Mouse (Mus musculus) limb, embryonic 14.5 days (tissue): ENCODE data around the gene Hist1h2bf. TPM values are rescaled to one million over a fixed set of nuclear protein-coding genes. Genes with fewer than 3 reads are reported as not detected.
"Not testable (repeated sequence)": the region's sequence is repeated elsewhere in the genome, so short reads cannot be mapped to it uniquely, and the experiment has no call there.

Source experiments
- ATAC-seq: fragments of 200-750 bp; cut with Nextera tagmentation; 2 replicates; pipeline ENCODE4 v1.8.0; 2017; ENCODE audit warnings: low read depth, moderate number of reproducible peaks, moderate TSS enrichment; ENCODE audit not compliant: low FRiP score
- DNase-seq: peaks from one replicate; pipeline ENCODE4 v3.0.0-alpha.2; 2015; ENCODE audit warnings: low spot score
- H3K27ac ChIP-seq: fragments of 300-500 bp; sonication (generic); replicated peaks from 2 replicates; pipeline ENCODE4 v1.5.1; 2014; ENCODE audit warnings: low read depth, mild to moderate bottlenecking, low read length, moderate library complexity, mixed read lengths
- H3K27me3 ChIP-seq: fragments of 300-500 bp; sonication (generic); 2 replicates; pipeline ENCODE4 v1.6.1; 2014; ENCODE audit warnings: low read length, mixed read lengths; ENCODE audit not compliant: control insufficient read depth, insufficient read depth
- H3K36me3 ChIP-seq: fragments of 300-500 bp; sonication (generic); 2 replicates; pipeline ENCODE4 v1.6.1; 2014; ENCODE audit warnings: mild to moderate bottlenecking, low read length, moderate library complexity, mixed read lengths; ENCODE audit not compliant: control insufficient read depth, insufficient read depth
- H3K4me1 ChIP-seq: fragments of 300-500 bp; sonication (generic); 2 replicates; pipeline ENCODE4 v1.6.1; 2014; ENCODE audit warnings: antibody characterized with exemption, low read length, mixed read lengths; ENCODE audit not compliant: control insufficient read depth, insufficient read depth
- H3K4me2 ChIP-seq: fragments of 300-500 bp; sonication (generic); replicated peaks from 2 replicates; pipeline ENCODE4 v1.6.1; 2014; ENCODE audit warnings: low read depth, mild to moderate bottlenecking, low read length, moderate library complexity; ENCODE audit not compliant: severe bottlenecking
- H3K4me3 ChIP-seq: fragments of 300-500 bp; sonication (generic); replicated peaks from 2 replicates; pipeline ENCODE4 v1.5.1; 2014; ENCODE audit warnings: low read length
- H3K9ac ChIP-seq: fragments of 300-500 bp; sonication (generic); 2 replicates; pipeline ENCODE4 v1.6.1; 2014; ENCODE audit warnings: mild to moderate bottlenecking, low read depth, low read length, moderate library complexity; ENCODE audit not compliant: severe bottlenecking
- H3K9me3 ChIP-seq: fragments of 300-500 bp; sonication (generic); 2 replicates; pipeline ENCODE4 v1.6.1; 2016; ENCODE audit warnings: low read length; ENCODE audit not compliant: control insufficient read depth
- POLR2A ChIP-seq: fragments of 200-500 bp; IDR thresholded peaks from 2 replicates; pipeline ENCODE4 v1.8.0; 2012; ENCODE audit warnings: inconsistent platforms, mild to moderate bottlenecking, moderate library complexity, borderline replicate concordance; ENCODE audit not compliant: insufficient read depth, insufficient read length; ENCODE audit errors: extremely low read depth
- WGBS: fragments of 180-500 bp; shearing (Covaris S2); extraction: QIAGEN DNeasy Blood & Tissue Kit; methylation state at CpG from one replicate; pipeline ENCODE4 v1.1.7; 2014; 5-methylcytosine and 5-hydroxymethylcytosine counted together
- polyA plus RNA-seq, 2 experiments: library from polyadenylated mRNA; depleted of rRNA in 1 of 2; stranded (reverse) in 1 of 2; unstranded in 1 of 2; fragments of >200 nt; fragmentation: Nextera tagmentation in 1 of 2; extraction: Ambion mirVana in 1 of 2; gene quantifications; 2 replicates each; pipeline versions ENCODE4 v1.2.1 to v1.2.3; 2012 to 2014

Hist1h2bf gene
- polyA plus RNA-seq, 2 experiments, result 5.3 to 17.8 TPM

- H3K9me3 ChIP-seq, result no peaks in the 10 kb centered on the region
- peak overlapping the region; percentile 93 for H3K27ac ChIP-seq
- ATAC-seq (no peak), DNase-seq (no peak)
- peak overlapping the region; percentile 56 for H3K4me2 ChIP-seq
- H3K4me3 ChIP-seq, result peak overlapping the region; percentile 40
- no peaks in the 10 kb centered on the region for H3K36me3 ChIP-seq
- H3K4me1 ChIP-seq, result peaks cover 21% of the 10 kb centered on the region
- H3K9ac ChIP-seq, result peak overlapping the region; percentile 57
- no peaks in the 10 kb centered on the region for H3K27me3 ChIP-seq
- WGBS, result 34% methylated on average over 2 of the region's 2 CpGs
- no peak for TF ChIP-seq POLR2A
These were observed 1.6 kb downstream of the Hist1h2bf start for GRCm38 (mm10) chr13:23572218-23573033.

- H3K4me1 ChIP-seq, result peaks cover 16% of the 10 kb centered on the region
- H3K36me3 ChIP-seq, H3K9me3 ChIP-seq, ATAC-seq, DNase-seq, H3K27me3 ChIP-seq: not testable (repeated sequence)
- peak overlapping the region; percentile 40 for H3K4me3 ChIP-seq
- peak overlapping the region; percentile 57 for H3K9ac ChIP-seq
- H3K4me2 ChIP-seq, result peak overlapping the region; percentile 56
- peak overlapping the region; percentile 93 for H3K27ac ChIP-seq
- under 1% methylated on average over 8 of the region's 34 CpGs for WGBS
These were observed 2.3 kb downstream of the Hist1h2bf start for GRCm38 (mm10) chr13:23571504-23572217.

GRCm38 (mm10) chr13:23571022-23571503, 2.9 kb downstream of the Hist1h2bf start, which contains the start of the genes Hist1h2ae and Hist1h2bg:
Gene Hist1h2ae, minus strand, starts transcription at chr13:23571220.
Gene Hist1h2bg, plus strand, starts transcription at chr13:23571396.
- Histone ChIP-seq H3K4me1 (peaks cover 13% of the 10 kb centered on the region; the same call in 1 of the 2 replicates), H3K9me3 (no peaks in the 10 kb centered on the region), H3K27me3 (no peaks in the 10 kb centered on the region), H3K27ac (peak within 1 kb of the TSS; percentile 93), H3K9ac (peak within 1 kb of the TSS; percentile 57), H3K4me3 (peak within 1 kb of the TSS; percentile 40), H3K36me3 (no peaks in the 10 kb centered on the region), H3K4me2 (peak within 1 kb of the TSS; percentile 56)
- DNase-seq (peak; percentile 96), ATAC-seq (peak; percentile 89)
- TF ChIP-seq POLR2A, result peak; percentile 33; the same call in 1 of the 2 replicates
- WGBS, result under 1% methylated on average over 17 of the region's 18 CpGs

- Histone ChIP-seq H3K27ac (peak overlapping the region; percentile 93), H3K9ac (peak overlapping the region; percentile 47; the same call in 1 of the 2 replicates), H3K4me3 (peak overlapping the region; percentile 40), H3K4me2 (peak overlapping the region; percentile 56), H3K4me1 (peaks cover 13% of the 10 kb centered on the region; the same call in 1 of the 2 replicates)
- H3K27me3 ChIP-seq, H3K9me3 ChIP-seq, DNase-seq, ATAC-seq, H3K36me3 ChIP-seq: not testable (repeated sequence)
- under 1% methylated on average over 7 of the region's 41 CpGs for WGBS
These were observed 3.6 kb downstream of the Hist1h2bf start for GRCm38 (mm10) chr13:23570261-23571021.

- no peaks in the 10 kb centered on the region for H3K27me3 ChIP-seq
- no peak overlapping the region for H3K9ac ChIP-seq
- DNase-seq (no peak), ATAC-seq (no peak)
- H3K4me2 ChIP-seq, result no peak overlapping the region
- 0 out of 2 replicates have a peak, but pooled peaks cover 2% of the 10 kb centered on the region for H3K4me1 ChIP-seq
- no peaks in the 10 kb centered on the region for H3K9me3 ChIP-seq
- no peaks in the 10 kb centered on the region for H3K36me3 ChIP-seq
- no peak for TF ChIP-seq POLR2A
- H3K4me3 ChIP-seq, result no peak overlapping the region
- H3K27ac ChIP-seq, result peak overlapping the region; percentile 98; the same call in 1 of the 2 replicates
- WGBS, result 91% methylated on average over 2 of the region's 2 CpGs
These were observed 9.5 kb downstream of the Hist1h2bf start for GRCm38 (mm10) chr13:23564482-23564881.
